Mouse (Mus musculus): Measurements from ENCODE around the gene Tmem178.

- TF ChIP-seq CTCF (conservative IDR thresholded peaks at IDR 0.05; ENCODE audit: insufficient read depth, insufficient read length, low read depth, low read length): no peak
- no peak for TF ChIP-seq POLR2A (IDR thresholded peaks at IDR 0.05; ENCODE audit: low read depth, low read length)
These were observed 94.4 kb downstream of the Tmem178 start for GRCm38 (mm10) chr17:81038707-81039408.

Data from kidney, adult 2 months (tissue).